Mouse (Mus musculus) liver, adult (tissue): ENCODE results near the gene Rhot2.

Source experiments
- GATA4 ChIP-seq: IDR thresholded peaks from 2 replicates; pipeline ENCODE4 v1.6.1; 2014; ENCODE audit warnings: mild to moderate bottlenecking, low read length; ENCODE audit not compliant: insufficient replicate concordance

Gene Rhot2

DNA sequence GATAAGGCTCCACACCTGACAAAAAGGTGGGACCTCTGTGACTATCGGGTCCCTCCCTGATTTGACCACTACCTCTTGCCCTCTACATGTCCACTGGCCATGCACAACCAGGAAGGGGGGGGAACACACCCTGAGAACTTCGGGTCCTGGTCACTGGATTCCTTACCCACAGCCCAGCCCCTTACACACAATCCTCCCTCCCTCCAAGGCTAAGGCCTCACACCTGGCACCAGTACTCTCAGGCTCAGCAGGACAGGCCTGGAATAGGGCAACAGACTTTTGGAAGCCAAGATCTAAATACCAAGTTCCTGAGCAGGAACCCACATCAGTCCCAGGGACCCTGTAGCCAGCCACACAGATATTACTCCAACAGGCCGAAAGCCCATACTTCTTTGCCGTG is 5.7 kb downstream of the Rhot2 start:
- no peak for TF ChIP-seq GATA4

DNA sequence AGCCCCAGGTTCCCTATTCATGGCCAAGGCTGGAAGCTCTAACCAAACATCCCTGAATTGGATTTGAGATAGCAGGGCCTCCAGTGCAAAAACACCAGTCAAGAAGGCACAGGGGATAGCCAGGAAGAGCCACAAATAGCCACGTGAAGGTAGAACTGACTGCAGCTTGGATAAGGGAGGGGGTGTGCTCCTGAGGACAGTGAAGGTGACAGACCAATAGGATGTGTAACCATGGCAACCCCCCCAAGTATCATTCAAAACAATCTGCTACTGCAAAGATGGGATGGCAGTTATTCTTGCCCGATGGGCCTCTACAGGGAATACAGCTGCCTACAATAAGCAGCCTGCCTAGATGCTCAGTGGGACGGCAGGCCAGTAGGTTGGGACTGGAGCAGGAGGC is 7.1 kb downstream of the Rhot2 start:
- no peak for TF ChIP-seq GATA4

DNA sequence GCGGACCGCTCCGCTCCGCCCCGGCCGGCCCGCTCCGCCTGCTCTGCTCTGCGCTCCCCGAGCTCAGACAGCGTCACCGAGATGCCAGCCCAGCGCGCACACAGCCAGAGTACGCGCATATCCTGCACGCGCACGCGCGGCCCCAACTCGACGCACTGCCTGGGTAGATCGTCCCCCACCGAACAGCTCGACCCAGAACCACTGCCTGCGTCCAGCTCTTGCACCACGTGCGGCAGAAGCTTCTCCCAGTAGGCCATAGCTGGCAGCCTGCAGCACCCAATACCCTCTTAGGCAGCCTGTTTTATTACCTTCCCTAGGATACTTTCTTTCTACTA is 7.6 kb downstream of the Rhot2 start, which contains the start of gene Rhbdl1:
Gene Rhbdl1, minus strand, starts transcription at position 220 of the 335 bp plus-strand sequence.
- no peak for TF ChIP-seq GATA4

DNA sequence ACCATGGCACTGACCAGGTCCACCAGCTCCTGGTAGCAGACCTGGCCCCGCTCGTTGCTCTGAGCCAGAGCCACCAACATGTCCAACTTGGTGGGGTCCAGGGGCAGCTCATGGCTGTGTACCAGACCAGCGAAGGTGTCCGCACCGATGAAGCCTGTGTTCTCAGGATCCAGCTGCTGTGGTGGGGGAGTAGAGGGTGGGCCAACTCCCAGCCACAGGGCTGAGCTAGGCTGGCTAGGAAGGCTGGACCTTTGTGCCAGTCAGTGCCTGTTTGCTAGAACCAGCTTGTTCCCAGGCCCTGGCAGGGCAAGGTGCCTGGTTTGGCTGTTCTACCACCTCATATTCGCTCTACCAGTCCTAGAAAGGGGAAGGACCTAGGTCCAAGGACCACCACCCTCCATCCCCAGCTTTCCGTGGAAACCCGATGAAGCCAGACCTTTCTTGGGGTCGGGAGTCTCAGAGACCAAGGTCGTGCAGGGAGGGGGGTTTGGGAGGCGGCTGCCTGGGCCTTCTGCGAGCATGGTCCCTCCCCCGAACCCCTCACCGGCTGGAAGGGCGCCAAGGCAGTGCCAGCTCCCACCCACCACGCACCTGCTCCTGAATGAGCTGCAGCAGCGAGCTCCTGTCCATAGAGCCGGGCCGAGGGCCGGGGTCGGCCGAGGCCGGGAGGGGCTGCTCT is 8.1 kb downstream of the Rhot2 start:
- TF ChIP-seq GATA4 = no peak

DNA sequence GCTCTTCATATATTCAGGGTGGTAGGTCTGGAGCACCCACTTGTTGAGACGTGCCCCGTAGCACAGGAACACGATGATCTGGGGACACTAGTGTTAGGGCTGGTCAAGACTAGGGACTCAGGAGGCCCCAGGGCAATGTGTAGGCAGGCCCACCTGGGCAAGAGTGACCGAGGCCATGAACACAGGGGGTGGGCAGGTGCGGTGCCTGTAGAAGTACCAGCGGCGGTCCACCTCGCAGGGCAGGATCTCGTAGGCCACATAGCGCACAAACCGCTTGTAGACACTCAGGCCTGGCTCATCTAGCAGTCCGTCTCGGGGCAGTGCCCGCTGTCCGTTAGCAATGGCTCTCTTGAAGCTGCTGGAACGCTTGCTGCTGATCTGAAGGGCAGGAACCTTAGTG is 8.8 kb downstream of the Rhot2 start:
- no peak for TF ChIP-seq GATA4

DNA sequence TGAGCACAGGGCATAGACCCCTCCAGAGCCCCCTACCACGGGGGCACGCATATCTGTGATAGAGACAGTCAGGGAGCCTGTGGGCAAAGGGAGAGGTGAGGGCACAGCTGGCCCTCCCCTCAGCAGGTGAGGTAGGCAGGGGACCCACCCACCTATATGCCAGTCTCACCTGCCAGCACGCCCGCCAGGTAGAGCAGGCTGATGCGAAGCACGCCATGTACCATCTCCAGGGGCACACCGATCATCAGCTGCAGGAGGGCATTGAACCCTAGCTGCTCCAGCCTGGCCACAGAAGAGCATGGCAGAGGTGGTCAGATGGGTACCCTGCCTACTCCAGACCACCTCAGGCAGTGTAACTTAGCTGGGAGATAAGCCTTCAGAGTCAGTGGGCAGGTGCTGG is 9.3 kb downstream of the Rhot2 start:
- TF ChIP-seq GATA4 = no peak

DNA sequence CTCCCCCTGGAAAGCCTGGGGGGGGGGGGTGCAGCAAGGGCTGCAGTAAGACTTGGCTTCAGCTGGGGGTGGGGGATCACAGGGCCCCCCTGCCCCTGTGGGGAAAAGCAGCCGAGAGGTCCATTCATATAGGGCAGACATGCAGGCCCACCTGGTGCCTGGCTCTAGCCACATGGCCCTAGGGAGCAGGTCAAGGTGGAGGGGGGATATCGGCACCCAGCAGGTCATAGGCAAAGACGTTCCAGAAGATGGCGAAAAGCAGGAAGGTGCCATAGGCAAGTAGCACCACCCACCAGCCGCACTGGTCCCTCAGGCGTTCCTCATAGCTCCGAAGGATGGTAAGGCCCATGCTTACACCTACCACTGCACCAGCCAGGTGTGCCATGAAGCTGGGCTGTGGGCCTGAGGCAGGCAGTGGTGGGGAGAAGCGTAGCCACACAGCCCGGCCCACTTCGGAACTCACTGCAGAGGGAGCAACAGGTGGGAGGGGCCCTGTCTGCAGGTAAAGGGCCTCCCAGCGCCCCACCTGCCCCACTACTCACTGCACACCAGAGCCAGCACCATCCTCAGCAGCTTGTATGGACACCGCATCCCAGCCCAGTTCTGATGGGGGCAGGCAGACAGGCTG is 9.9 kb downstream of the Rhot2 start:
- TF ChIP-seq GATA4 = no peak

- no peak for TF ChIP-seq GATA4
Observed at GRCm38 (mm10) chr17:25833961-25834594, 10.6 kb downstream of the Rhot2 start.

- no peak for TF ChIP-seq GATA4
Observed at GRCm38 (mm10) chr17:25833291-25833663, 11.4 kb downstream of the Rhot2 start, which contains the start of gene Stub1. Stub1 (minus strand) TSS chr17:25833404.

- TF ChIP-seq GATA4 = peak; percentile 28; the same call in 1 of the 2 replicates
Observed at GRCm38 (mm10) chr17:25832436-25833290, 12.0 kb downstream of the Rhot2 start.

DNA sequence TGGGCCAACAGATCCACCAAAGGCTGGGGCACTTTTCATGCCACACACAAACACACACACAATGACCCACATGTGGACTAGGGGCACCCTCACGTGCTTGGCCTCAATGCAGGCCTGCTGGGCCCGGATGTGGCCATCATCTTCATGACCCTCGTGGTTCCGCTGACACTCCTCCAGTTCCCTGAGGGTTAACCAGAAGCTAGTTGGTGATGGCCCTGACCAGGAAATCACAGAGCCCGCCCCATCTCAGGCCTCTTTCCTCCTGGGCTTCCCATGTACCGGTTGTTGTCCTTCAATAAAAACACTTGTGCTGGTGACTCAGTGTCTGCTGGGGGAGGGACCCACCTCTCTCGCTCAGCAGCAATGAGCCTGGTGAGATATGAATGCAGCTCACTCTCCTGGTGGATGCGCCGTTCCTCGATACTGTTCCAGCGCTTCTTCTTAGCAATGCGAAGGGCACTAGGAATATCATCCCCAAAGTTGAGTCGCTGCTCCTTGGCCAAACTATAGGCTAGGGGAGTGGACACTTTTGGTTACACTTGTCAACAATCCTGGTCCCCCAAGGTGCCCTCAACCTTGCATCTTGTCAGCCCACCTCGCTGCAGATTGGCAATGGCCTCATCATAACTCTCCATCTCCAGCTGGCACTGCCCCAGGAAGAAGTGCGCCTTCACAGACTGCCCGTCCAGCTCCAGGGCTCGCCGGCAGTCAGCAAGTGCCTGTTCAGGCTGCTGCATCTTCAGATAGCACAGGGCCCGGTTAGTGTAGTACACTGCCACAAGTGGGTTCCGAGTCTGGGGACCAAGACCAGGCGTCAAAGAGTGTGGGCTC is 13.0 kb downstream of the Rhot2 start:
- TF ChIP-seq GATA4 = no peak

DNA sequence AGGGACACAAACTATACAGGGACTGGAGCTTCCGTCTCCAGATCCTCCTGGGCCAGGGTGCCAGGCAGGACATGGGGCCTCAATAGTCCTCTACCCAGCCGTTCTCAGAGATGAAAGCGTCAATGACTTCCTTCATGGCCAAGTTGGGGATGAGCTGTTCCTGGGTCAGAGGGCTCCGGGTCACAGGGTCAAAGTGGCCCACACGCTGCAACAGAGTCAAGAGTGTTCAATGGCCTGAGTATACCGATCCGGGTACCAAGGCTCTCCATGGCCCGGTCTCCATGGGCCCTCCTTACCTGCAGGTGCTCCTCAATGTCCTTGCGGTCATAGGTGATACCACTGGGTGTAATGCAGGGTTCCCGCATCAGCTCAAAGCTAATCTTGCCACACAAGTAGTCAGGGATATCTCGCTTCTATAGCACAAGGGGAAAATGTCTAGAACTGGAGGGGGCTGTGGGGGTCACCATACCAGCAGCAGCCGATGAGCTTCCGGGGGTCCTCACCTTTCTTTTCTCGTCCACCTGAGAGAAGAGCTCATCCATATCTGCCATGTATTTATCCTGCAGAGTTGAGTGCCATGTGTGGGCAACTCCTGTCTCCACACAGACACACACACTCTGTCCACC is 13.7 kb downstream of the Rhot2 start:
- no peak for TF ChIP-seq GATA4

DNA sequence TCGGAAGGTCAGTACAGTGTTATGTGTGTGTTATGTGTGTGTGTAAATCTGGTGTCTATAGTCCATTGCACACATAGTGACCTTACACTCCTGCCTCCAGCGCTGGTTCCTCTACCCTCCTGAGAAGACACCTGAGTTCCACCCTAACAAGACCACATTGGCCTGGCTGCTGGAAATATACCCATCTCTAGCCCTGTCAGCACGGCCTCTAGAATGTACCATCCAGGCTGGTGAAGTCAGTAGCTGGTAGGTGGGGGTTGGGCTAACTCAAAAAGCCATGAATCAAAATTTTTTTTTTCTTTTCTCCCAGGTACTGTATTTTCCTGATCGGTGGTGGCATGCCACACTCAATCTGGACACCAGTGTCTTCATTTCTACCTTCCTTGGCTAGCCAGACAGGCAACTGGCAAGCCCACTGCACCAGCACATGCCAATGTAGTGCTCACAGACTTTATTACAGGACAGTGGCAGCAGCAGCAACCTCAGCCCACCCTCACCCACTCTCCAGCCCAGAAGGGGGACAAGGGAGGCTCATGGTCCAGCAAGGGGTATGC is 14.4 kb downstream of the Rhot2 start:
- TF ChIP-seq GATA4 = no peak

DNA sequence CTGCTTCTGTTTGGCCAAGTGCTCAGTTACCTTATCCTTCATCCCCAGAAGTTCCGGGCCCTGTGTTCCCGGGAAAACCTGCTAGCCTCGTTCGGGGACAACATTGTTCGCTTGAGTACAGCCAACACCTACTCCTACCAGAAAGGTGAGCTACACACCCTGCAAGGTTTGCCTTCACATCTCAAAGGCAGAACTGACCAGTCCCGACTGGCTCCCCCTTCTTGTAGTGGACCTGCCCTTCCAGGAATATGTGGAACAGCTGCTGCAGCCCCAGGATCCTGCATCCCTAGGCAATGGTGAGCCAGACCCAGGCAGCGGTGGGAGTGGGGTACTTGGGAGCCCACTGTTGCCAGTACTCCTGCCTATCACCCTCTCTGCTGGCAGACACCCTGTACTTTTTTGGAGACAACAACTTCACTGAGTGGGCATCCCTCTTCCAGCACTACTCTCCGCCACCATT is 15.1 kb downstream of the Rhot2 start:
- no peak for TF ChIP-seq GATA4
